Comparison of ENCODE assay signal across 9 mouse cellular contexts in genomic region chr6:134413706-134414531, GRCm38 (mm10). TPM values are rescaled to one million over a fixed set of nuclear protein-coding genes. Genes with fewer than 3 reads are reported as not detected.
DNase-seq lines count a peak whose midpoint lies in the region; ATAC-seq and TF ChIP-seq lines count a peak whose summit lies in the region.
"Had no signal": no experiment of that assay in that cellular context is flagged by ENCODE, and none has a peak within 500 bp of the region (broad histone marks: within the 10 kb centered on the region; RNA-seq: fewer than 3 reads in every experiment).

No protein-coding gene starts in this region.

- peak overlapping the region; percentile 20; the same call in 1 of the 2 replicates for H3K4me2 ChIP-seq in heart, embryonic 15.5 days
- H3K4me2 ChIP-seq: hindbrain, embryonic 13.5 days had no signal

- no peaks in the 10 kb centered on the region for H3K9me3 ChIP-seq in heart, embryonic 15.5 days (replicated peaks)
- H3K9me3 ChIP-seq: hindbrain, embryonic 13.5 days had no signal

- DNase-seq in heart, postnatal 14 days: no peak
- peak; percentile 57 to 69 for DNase-seq in lung, adult 18-20 months
- DNase-seq in thymus, adult 2 months: peak; percentile 67
- no peak for DNase-seq in ovary, adult 18-20 months (ENCODE audit: low spot score)
- no peak for DNase-seq in layer of hippocampus, postnatal 25 days (ENCODE audit: extremely low spot score in 1 of 2, low spot score in 1 of 2)
- no peak for DNase-seq in heart, adult 9 months (ENCODE audit: low spot score in 2 of 2)

- ATAC-seq in heart, embryonic 15.5 days (replicated peaks; ENCODE audit: insufficient number of reproducible peaks, insufficient read depth, low FRiP score, low read depth): no peak; the same call in 1 of the 2 replicates
- ATAC-seq in hematopoietic stem cell, adult 5-6 weeks (replicated peaks in 1 of 2; ENCODE audit: insufficient read depth in 1 of 2, low FRiP score in 2 of 2, low TSS enrichment in 1 of 2, low read depth in 1 of 2, poor library complexity in 2 of 2, severe bottlenecking in 2 of 2): peak; percentile 95 to 99

- no peaks in the 10 kb centered on the region for H3K36me3 ChIP-seq in heart, embryonic 15.5 days
- H3K36me3 ChIP-seq in thymus, adult 2 months (ENCODE audit: control insufficient read depth, insufficient read depth, low read length): no peaks in the 10 kb centered on the region
- H3K36me3 ChIP-seq: hindbrain, embryonic 13.5 days had no signal

- H3K4me3 ChIP-seq in heart, embryonic 15.5 days: no peak overlapping the region; the same call in 1 of the 2 replicates
- peak overlapping the region; percentile 18 for H3K4me3 ChIP-seq in thymus, adult 2 months (ENCODE audit: control insufficient read depth, insufficient read depth, low read length)
- H3K4me3 ChIP-seq: hindbrain, embryonic 13.5 days had no signal

- intact Hi-C loops in heart, postnatal 14 days (cut with DNase I): no loop called here

- H3K9ac ChIP-seq in heart, embryonic 15.5 days: no peak overlapping the region
- H3K9ac ChIP-seq: hindbrain, embryonic 13.5 days had no signal

- no peak for TF ChIP-seq POLR2A in thymus, adult 2 months (IDR thresholded peaks at IDR 0.05; ENCODE audit: control insufficient read depth, extremely low read depth, insufficient read depth, low read length, poor library complexity)

- 52% methylated on average over 18 of the region's 18 CpGs for WGBS in heart, embryonic 15.5 days
- 25% methylated on average over 18 of the region's 18 CpGs for WGBS in thymus, adult 2 months

- H3K4me1 ChIP-seq in heart, embryonic 15.5 days (replicated peaks): 0 out of 2 replicates have a peak, but pooled peaks cover 3% of the 10 kb centered on the region
- H3K4me1 ChIP-seq in thymus, adult 2 months (replicated peaks; ENCODE audit: control insufficient read depth, insufficient read depth, low read length): peaks cover 14% of the 10 kb centered on the region
- H3K4me1 ChIP-seq: hindbrain, embryonic 13.5 days had no signal

- TF ChIP-seq CTCF in thymus, adult 2 months (IDR thresholded peaks at IDR 0.05; ENCODE audit: borderline replicate concordance, control insufficient read depth, extremely low read depth, insufficient read depth, low read length, poor library complexity): no peak

- no peak overlapping the region for H3K27ac ChIP-seq in heart, embryonic 15.5 days
- H3K27ac ChIP-seq in thymus, adult 2 months (ENCODE audit: control insufficient read depth, insufficient read depth, low read length): peak overlapping the region; percentile 27; the same call in 1 of the 2 replicates
- H3K27ac ChIP-seq: hindbrain, embryonic 13.5 days had no signal

- no peaks in the 10 kb centered on the region for H3K27me3 ChIP-seq in heart, embryonic 15.5 days
- no peaks in the 10 kb centered on the region for H3K27me3 ChIP-seq in thymus, adult 2 months (ENCODE audit: control insufficient read depth, insufficient read depth, low read length)
- H3K27me3 ChIP-seq: hindbrain, embryonic 13.5 days had no signal

RNA-seq across cellular contexts. Expression of gene Bcl2l14, which starts 17.8 kb away (rescaled TPM):
- 0.24 and 4.8 TPM in 2 replicates for polyA plus RNA-seq in heart, embryonic 15.5 days (2015; fragmentation: Nextera tagmentation; extraction: Ambion mirVana)
- not detected for total RNA-seq in heart, postnatal 14 days (2021)
- 1.2 and 10.6 TPM in 2 replicates for total RNA-seq in hematopoietic stem cell, adult 5-6 weeks (2017)
- 2.0 and 2.1 TPM in 2 replicates for polyA plus RNA-seq in thymus, adult 2 months (2012; rRNA removed)
- not detected for total RNA-seq in layer of hippocampus, postnatal 25 days (2021)

Comparison
In these comparisons a context has a peak if more than half of its experiments do, and no peak if none do; other contexts are left out.
1. DNase-seq: peak in lung, adult 18-20 months (2 of 2) and thymus, adult 2 months (single experiment); none in heart, postnatal 14 days (0 of 2), ovary, adult 18-20 months (single experiment), layer of hippocampus, postnatal 25 days (0 of 2) and heart, adult 9 months (0 of 2).